8 mouse cellular contexts compared by ENCODE assay signal in the genomic region with DNA sequence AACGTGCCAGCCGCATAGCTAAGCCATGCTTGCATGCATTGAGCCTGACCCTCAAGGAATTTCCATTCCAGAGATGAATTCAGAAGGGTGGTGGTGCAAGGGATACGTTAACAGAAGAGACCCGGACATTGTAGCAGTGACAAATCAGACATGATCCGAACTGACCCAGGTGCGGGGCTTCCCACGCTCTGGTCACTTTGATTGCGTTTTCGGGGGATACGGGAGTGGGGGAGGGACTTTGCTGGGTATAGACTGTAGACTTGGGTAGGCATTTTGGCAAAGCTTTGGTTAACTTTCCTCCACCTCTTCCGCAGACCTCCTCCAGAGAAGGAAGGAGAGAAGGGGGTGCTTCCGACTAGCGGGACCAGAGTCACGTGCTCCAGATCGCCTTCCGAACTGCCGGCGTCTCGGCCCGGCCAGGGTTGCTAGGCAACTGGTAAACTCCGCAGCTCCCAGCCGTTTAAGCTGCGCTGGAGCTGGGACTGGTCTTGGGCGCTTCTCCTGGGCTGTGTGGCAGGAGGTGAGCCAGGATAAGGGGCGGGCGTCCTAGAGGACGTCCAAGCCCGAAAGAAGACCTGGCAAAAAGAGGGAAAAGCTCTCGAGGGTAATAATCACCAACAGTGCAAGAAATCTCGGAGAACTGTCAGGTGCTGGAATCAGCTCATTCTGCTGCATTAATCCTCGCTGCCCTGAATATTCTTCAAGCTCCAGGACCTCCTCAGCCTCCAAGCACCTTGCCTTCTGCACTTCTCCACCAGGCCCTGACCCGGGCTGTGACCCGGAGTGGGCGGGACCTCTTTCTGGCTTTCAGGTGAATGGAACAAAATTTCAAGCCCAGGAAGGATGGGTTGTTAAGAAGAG. TPM values are rescaled to one million over a fixed set of nuclear protein-coding genes. Genes with fewer than 3 reads are reported as not detected.
DNase-seq lines count a peak whose midpoint lies in the region; ATAC-seq and TF ChIP-seq lines count a peak whose summit lies in the region.

A gene (plus strand): TSS at position 444 of the 861 bp plus-strand sequence.

- H3K4me2 ChIP-seq in embryonic facial prominence, embryonic 11.5 days (ENCODE audit: low read depth, low read length): peak within 1 kb of the TSS; percentile 39
- H3K4me2 ChIP-seq in limb, embryonic 14.5 days (replicated peaks; ENCODE audit: low read depth, low read length, severe bottlenecking): peak within 1 kb of the TSS; percentile 56
- H3K4me2 ChIP-seq in midbrain, embryonic 15.5 days: peak within 1 kb of the TSS; percentile 61

- no peaks in the 10 kb centered on the region for H3K27me3 ChIP-seq in embryonic facial prominence, embryonic 11.5 days (ENCODE audit: control insufficient read depth, insufficient read depth, low read length)
- no peaks in the 10 kb centered on the region for H3K27me3 ChIP-seq in kidney, adult 2 months (replicated peaks; ENCODE audit: control insufficient read depth, insufficient read depth, low read length)
- H3K27me3 ChIP-seq in limb, embryonic 14.5 days (ENCODE audit: control insufficient read depth, insufficient read depth, low read length): no peaks in the 10 kb centered on the region
- H3K27me3 ChIP-seq in midbrain, embryonic 15.5 days (replicated peaks): no peaks in the 10 kb centered on the region

- DNase-seq in spleen, adult 18-20 months: peak; percentile 35 to 36
- DNase-seq in spleen, postnatal 4 days (ENCODE audit: low spot score in 2 of 2): no peak
- DNase-seq in embryonic facial prominence, embryonic 11.5 days (ENCODE audit: low spot score): peak; percentile 87
- DNase-seq in heart, adult 18-20 months: peak; percentile 76 to 87
- peak; percentile 74 for DNase-seq in kidney, adult 2 months
- peak; percentile 64 for DNase-seq in limb, embryonic 14.5 days (ENCODE audit: low spot score)
- DNase-seq in telencephalon, adult 2 months (ENCODE audit: low read depth, low spot score): peak; percentile 58

- H3K27ac ChIP-seq in embryonic facial prominence, embryonic 11.5 days (replicated peaks; ENCODE audit: low read depth, low read length): no peak within 1 kb of the TSS
- H3K27ac ChIP-seq in kidney, adult 2 months (ENCODE audit: insufficient read depth, low read depth, low read length): no peak within 1 kb of the TSS
- no peak within 1 kb of the TSS for H3K27ac ChIP-seq in limb, embryonic 14.5 days (replicated peaks; ENCODE audit: low read depth, low read length)
- H3K27ac ChIP-seq in midbrain, embryonic 15.5 days: no peak within 1 kb of the TSS

- H3K4me3 ChIP-seq in embryonic facial prominence, embryonic 11.5 days (ENCODE audit: low read depth, low read length): peak within 1 kb of the TSS; percentile 22
- peak within 1 kb of the TSS; percentile 19 for H3K4me3 ChIP-seq in kidney, adult 2 months (ENCODE audit: insufficient read depth, low read depth, low read length)
- peak within 1 kb of the TSS; percentile 27 for H3K4me3 ChIP-seq in limb, embryonic 14.5 days (replicated peaks; ENCODE audit: low read length)
- H3K4me3 ChIP-seq in midbrain, embryonic 15.5 days: peak within 1 kb of the TSS; percentile 37

- TF ChIP-seq CTCF in kidney, adult 2 months (conservative IDR thresholded peaks at IDR 0.05; ENCODE audit: insufficient read depth, insufficient read length, low read depth, low read length): no peak

- no peaks in the 10 kb centered on the region for H3K4me1 ChIP-seq in embryonic facial prominence, embryonic 11.5 days (ENCODE audit: control insufficient read depth, insufficient read depth, low read length)
- peaks cover 3% of the 10 kb centered on the region; the same call in 1 of the 2 replicates for H3K4me1 ChIP-seq in kidney, adult 2 months (ENCODE audit: control insufficient read depth, insufficient read depth, low read length)
- peaks cover 27% of the 10 kb centered on the region for H3K4me1 ChIP-seq in limb, embryonic 14.5 days (ENCODE audit: control insufficient read depth, insufficient read depth, low read length)
- H3K4me1 ChIP-seq in midbrain, embryonic 15.5 days: peaks cover 20% of the 10 kb centered on the region

- no peak for TF ChIP-seq POLR2A in kidney, adult 2 months (IDR thresholded peaks at IDR 0.05; ENCODE audit: low read depth, low read length)
- TF ChIP-seq POLR2A in limb, embryonic 14.5 days (IDR thresholded peaks at IDR 0.05; ENCODE audit: borderline replicate concordance, extremely low read depth, insufficient read depth, insufficient read length): no peak

- peak; percentile 77 for ATAC-seq in embryonic facial prominence, embryonic 11.5 days (replicated peaks; ENCODE audit: insufficient number of reproducible peaks, low FRiP score, low TSS enrichment, low read depth)
- ATAC-seq in limb, embryonic 14.5 days (ENCODE audit: low FRiP score, low read depth): peak; percentile 75
- ATAC-seq in midbrain, embryonic 15.5 days (replicated peaks): peak; percentile 92

- no peaks in the 10 kb centered on the region for H3K9me3 ChIP-seq in embryonic facial prominence, embryonic 11.5 days (replicated peaks; ENCODE audit: control insufficient read depth, low read length)
- H3K9me3 ChIP-seq in limb, embryonic 14.5 days (ENCODE audit: control insufficient read depth, low read length): no peaks in the 10 kb centered on the region
- H3K9me3 ChIP-seq in midbrain, embryonic 15.5 days: no peaks in the 10 kb centered on the region

- WGBS in embryonic facial prominence, embryonic 11.5 days: 12% methylated on average over 34 of the region's 34 CpGs
- WGBS in kidney, adult 2 months: 7% methylated on average over 34 of the region's 34 CpGs
- 11% methylated on average over 34 of the region's 34 CpGs for WGBS in limb, embryonic 14.5 days
- WGBS in midbrain, embryonic 15.5 days: 8% methylated on average over 34 of the region's 34 CpGs

- no peak within 1 kb of the TSS for H3K9ac ChIP-seq in embryonic facial prominence, embryonic 11.5 days (replicated peaks; ENCODE audit: low read length)
- H3K9ac ChIP-seq in limb, embryonic 14.5 days (ENCODE audit: low read depth, low read length, severe bottlenecking): peak within 1 kb of the TSS; percentile 21; the same call in 1 of the 2 replicates
- H3K9ac ChIP-seq in midbrain, embryonic 15.5 days: peak within 1 kb of the TSS; percentile 18

- H3K36me3 ChIP-seq in embryonic facial prominence, embryonic 11.5 days (replicated peaks; ENCODE audit: control insufficient read depth, insufficient read depth, low read depth, low read length): no peaks in the 10 kb centered on the region
- no peaks in the 10 kb centered on the region for H3K36me3 ChIP-seq in kidney, adult 2 months (ENCODE audit: control insufficient read depth, insufficient read depth, low read length)
- H3K36me3 ChIP-seq in limb, embryonic 14.5 days (ENCODE audit: control insufficient read depth, insufficient read depth, low read length): no peaks in the 10 kb centered on the region
- no peaks in the 10 kb centered on the region for H3K36me3 ChIP-seq in midbrain, embryonic 15.5 days (replicated peaks)

RNA-seq across cellular contexts. Expression of the gene that starts here (rescaled TPM):
- polyA plus RNA-seq in embryonic facial prominence, embryonic 11.5 days (2014; fragmentation: Nextera tagmentation; extraction: Ambion mirVana): 1.4 and 1.6 TPM in 2 replicates
- under 1 TPM in 1 of 2 experiments, not detected in 1; 0.46 TPM for total RNA-seq in heart, adult 18-20 months (2021)
- polyA plus RNA-seq in kidney, adult 2 months (2012; rRNA removed): 0.47 and 0.72 TPM in 2 replicates
- 1.6 and 1.7 TPM in 2 replicates for polyA plus RNA-seq in limb, embryonic 14.5 days (2012; rRNA removed)
- 0.55 and 0.86 TPM in 2 replicates for polyA plus RNA-seq in limb, embryonic 14.5 days (2014; fragmentation: Nextera tagmentation; extraction: Ambion mirVana)
- polyA plus RNA-seq in midbrain, embryonic 15.5 days (2015; fragmentation: Nextera tagmentation; extraction: Ambion mirVana): 3.0 and 3.4 TPM in 2 replicates

Comparison
In these comparisons a context has a peak if more than half of its experiments do, and no peak if none do; other contexts are left out.
1. DNase-seq: peak in spleen, adult 18-20 months (2 of 2), embryonic facial prominence, embryonic 11.5 days (single experiment), limb, embryonic 14.5 days (single experiment) and telencephalon, adult 2 months (single experiment); none in spleen, postnatal 4 days (0 of 2).
2. Peak in DNase-seq in heart, adult 18-20 months; RNA of the gene not detected or under 1 TPM.
3. Peak in DNase-seq and H3K4me3 ChIP-seq in kidney, adult 2 months; RNA of the gene not detected or under 1 TPM.
4. Peak in every context shown above with its lines, with median percentiles within 50 percentile points of each other: ATAC-seq, H3K4me2 ChIP-seq and H3K4me3 ChIP-seq.